28 mouse cellular contexts compared by ENCODE assay signal in the genomic region with DNA sequence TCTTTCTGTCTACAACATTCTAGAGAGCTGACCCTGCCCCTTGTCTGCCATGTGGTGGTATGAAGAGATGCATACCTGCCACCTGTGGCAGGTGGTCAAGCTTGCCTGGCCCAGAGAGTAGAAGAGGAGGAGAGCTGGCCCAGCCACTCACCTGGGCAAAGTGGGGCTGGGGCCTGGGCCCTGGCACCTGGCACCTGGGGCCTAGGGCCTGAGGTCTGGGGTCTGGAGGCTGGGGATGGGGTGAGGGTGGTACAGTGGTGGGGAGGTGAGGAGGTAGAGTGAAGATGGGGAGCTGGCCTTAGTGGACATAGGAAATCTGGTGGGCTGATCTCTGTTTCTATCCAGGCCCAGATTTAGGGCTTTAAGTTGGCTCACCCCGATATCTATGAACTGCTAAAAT.
A peak's percentile ranks its signal among the peaks of the same experiment; 100 is the strongest.
DNase-seq lines count a peak whose midpoint lies in the region; ATAC-seq lines count a peak whose summit lies in the region.
"Had no signal": no experiment of that assay in that cellular context is flagged by ENCODE, and none has a peak within 500 bp of the region (broad histone marks: within the 10 kb centered on the region; RNA-seq: fewer than 3 reads in every experiment).

No protein-coding gene starts in this region.

- no peaks in the 10 kb centered on the region for H3K36me3 ChIP-seq in embryonic facial prominence, embryonic 11.5 days (replicated peaks; ENCODE audit: control insufficient read depth, insufficient read depth, low read depth, low read length)
- H3K36me3 ChIP-seq in embryonic facial prominence, embryonic 10.5 days (replicated peaks) = no peaks in the 10 kb centered on the region
- H3K36me3 ChIP-seq in hindbrain, embryonic 15.5 days = no peaks in the 10 kb centered on the region
- H3K36me3 ChIP-seq in hindbrain, embryonic 14.5 days (replicated peaks; ENCODE audit: control insufficient read depth, insufficient read depth) = no peaks in the 10 kb centered on the region
- H3K36me3 ChIP-seq in midbrain, embryonic 11.5 days (ENCODE audit: control insufficient read depth, insufficient read depth, low read length) = no peaks in the 10 kb centered on the region
- H3K36me3 ChIP-seq in midbrain, embryonic 10.5 days = no peaks in the 10 kb centered on the region
- H3K36me3 ChIP-seq in embryonic facial prominence, embryonic 13.5 days = no peaks in the 10 kb centered on the region
- H3K36me3 ChIP-seq: G1E; heart, embryonic 10.5 days; heart, embryonic 13.5 days; hindbrain, embryonic 13.5 days had no signal

- no peak for DNase-seq in embryonic facial prominence, embryonic 11.5 days (ENCODE audit: low spot score)
- no peak for DNase-seq in embryonic facial prominence, embryonic 10.5 days (ENCODE audit: low spot score)
- DNase-seq in hindbrain, embryonic 14.5 days (ENCODE audit: low spot score) = no peak
- no peak for DNase-seq in midbrain, embryonic 11.5 days (ENCODE audit: low spot score, missing footprints)
- no peak for DNase-seq in midbrain, embryonic 10.5 days (ENCODE audit: low spot score)
- DNase-seq in right cerebral cortex, adult 18-20 months = no peak
- DNase-seq: adrenal gland, postnatal 10 days; adrenal gland, postnatal 36 days; cerebellum, adult 18-20 months; cerebellum, adult 9-10 months; cerebellum, postnatal 14 days; forebrain, postnatal 0 days; gastrocnemius, adult 2 months; gastrocnemius, postnatal 14 days; heart, adult 18-20 months; heart, postnatal 14 days; heart, postnatal 4 days had no signal

- 0 out of 2 replicates have a peak, but pooled peaks have one; percentile 9 for ATAC-seq in embryonic facial prominence, embryonic 11.5 days (replicated peaks; ENCODE audit: insufficient number of reproducible peaks, low FRiP score, low TSS enrichment, low read depth)
- peak; percentile 68; the same call in 1 of the 2 replicates for ATAC-seq in hindbrain, embryonic 15.5 days (ENCODE audit: low FRiP score, low read depth)
- no peak for ATAC-seq in hindbrain, embryonic 14.5 days (ENCODE audit: low FRiP score)
- ATAC-seq in midbrain, embryonic 11.5 days (ENCODE audit: low FRiP score) = peak; percentile 33; the same call in 1 of the 2 replicates
- 0 out of 2 replicates have a peak, but pooled peaks have one; percentile 10 for ATAC-seq in embryonic facial prominence, embryonic 13.5 days (ENCODE audit: insufficient number of reproducible peaks, insufficient read depth, low FRiP score, low TSS enrichment, low read depth)
- ATAC-seq: forebrain, embryonic 14.5 days; forebrain, postnatal 0 days; inflammation-experienced regulatory T-cells, adult 6 months; intestine, embryonic 16.5 days; Patski had no signal

- no peak overlapping the region for H3K9ac ChIP-seq in embryonic facial prominence, embryonic 11.5 days (replicated peaks; ENCODE audit: low read length)
- no peak overlapping the region for H3K9ac ChIP-seq in hindbrain, embryonic 15.5 days
- no peak overlapping the region for H3K9ac ChIP-seq in hindbrain, embryonic 14.5 days
- no peak overlapping the region for H3K9ac ChIP-seq in midbrain, embryonic 11.5 days (ENCODE audit: low read length)
- no peak overlapping the region for H3K9ac ChIP-seq in embryonic facial prominence, embryonic 13.5 days
- H3K9ac ChIP-seq: forebrain, postnatal 0 days; heart, embryonic 13.5 days; hindbrain, embryonic 13.5 days had no signal

- 92% methylated on average over 1 of the region's 1 CpGs for WGBS in embryonic facial prominence, embryonic 11.5 days
- 88% methylated on average over 1 of the region's 1 CpGs for WGBS in embryonic facial prominence, embryonic 10.5 days
- WGBS in hindbrain, embryonic 15.5 days = 100% methylated on average over 1 of the region's 1 CpGs
- WGBS in hindbrain, embryonic 14.5 days = 83% methylated on average over 1 of the region's 1 CpGs
- 95% methylated on average over 1 of the region's 1 CpGs for WGBS in midbrain, embryonic 11.5 days
- 84% methylated on average over 1 of the region's 1 CpGs for WGBS in midbrain, embryonic 10.5 days
- 81% methylated on average over 1 of the region's 1 CpGs for WGBS in embryonic facial prominence, embryonic 13.5 days

- no peak overlapping the region for H3K27ac ChIP-seq in embryonic facial prominence, embryonic 11.5 days (replicated peaks; ENCODE audit: low read depth, low read length)
- H3K27ac ChIP-seq in embryonic facial prominence, embryonic 10.5 days (replicated peaks) = no peak overlapping the region
- no peak overlapping the region for H3K27ac ChIP-seq in hindbrain, embryonic 15.5 days (replicated peaks)
- no peak overlapping the region for H3K27ac ChIP-seq in hindbrain, embryonic 14.5 days
- H3K27ac ChIP-seq in midbrain, embryonic 11.5 days (ENCODE audit: low read depth, low read length) = no peak overlapping the region
- no peak overlapping the region for H3K27ac ChIP-seq in midbrain, embryonic 10.5 days (replicated peaks)
- no peak overlapping the region for H3K27ac ChIP-seq in embryonic facial prominence, embryonic 13.5 days
- H3K27ac ChIP-seq: gastrocnemius, adult 2 months; heart, embryonic 10.5 days; heart, embryonic 13.5 days; hindbrain, embryonic 13.5 days had no signal

- H3K9me3 ChIP-seq in embryonic facial prominence, embryonic 11.5 days (replicated peaks; ENCODE audit: control insufficient read depth, low read length) = no peaks in the 10 kb centered on the region
- no peaks in the 10 kb centered on the region for H3K9me3 ChIP-seq in embryonic facial prominence, embryonic 10.5 days
- no peaks in the 10 kb centered on the region for H3K9me3 ChIP-seq in hindbrain, embryonic 15.5 days
- H3K9me3 ChIP-seq in hindbrain, embryonic 14.5 days (ENCODE audit: control insufficient read depth, low read length) = no peaks in the 10 kb centered on the region
- H3K9me3 ChIP-seq in midbrain, embryonic 11.5 days (ENCODE audit: control insufficient read depth, low read length) = no peaks in the 10 kb centered on the region
- H3K9me3 ChIP-seq in midbrain, embryonic 10.5 days (replicated peaks) = no peaks in the 10 kb centered on the region
- H3K9me3 ChIP-seq in embryonic facial prominence, embryonic 13.5 days = no peaks in the 10 kb centered on the region
- H3K9me3 ChIP-seq: G1E; heart, embryonic 10.5 days; heart, embryonic 13.5 days; hindbrain, embryonic 13.5 days had no signal

- no peak overlapping the region for H3K4me3 ChIP-seq in embryonic facial prominence, embryonic 11.5 days (ENCODE audit: low read depth, low read length)
- no peak overlapping the region for H3K4me3 ChIP-seq in embryonic facial prominence, embryonic 10.5 days
- no peak overlapping the region for H3K4me3 ChIP-seq in hindbrain, embryonic 15.5 days
- H3K4me3 ChIP-seq in hindbrain, embryonic 14.5 days (replicated peaks; ENCODE audit: low read length) = no peak overlapping the region
- no peak overlapping the region for H3K4me3 ChIP-seq in midbrain, embryonic 11.5 days (ENCODE audit: low read depth, low read length)
- no peak overlapping the region for H3K4me3 ChIP-seq in midbrain, embryonic 10.5 days
- no peak overlapping the region for H3K4me3 ChIP-seq in embryonic facial prominence, embryonic 13.5 days
- H3K4me3 ChIP-seq: gastrocnemius, adult 2 months; heart, embryonic 10.5 days; heart, embryonic 13.5 days; hindbrain, embryonic 13.5 days had no signal

- H3K4me1 ChIP-seq in embryonic facial prominence, embryonic 11.5 days (ENCODE audit: control insufficient read depth, insufficient read depth, low read length) = no peaks in the 10 kb centered on the region
- no peaks in the 10 kb centered on the region for H3K4me1 ChIP-seq in embryonic facial prominence, embryonic 10.5 days
- H3K4me1 ChIP-seq in hindbrain, embryonic 15.5 days (replicated peaks) = no peaks in the 10 kb centered on the region
- H3K4me1 ChIP-seq in hindbrain, embryonic 14.5 days (replicated peaks; ENCODE audit: control insufficient read depth, insufficient read depth, low read length) = no peaks in the 10 kb centered on the region
- 0 out of 2 replicates have a peak, but pooled peaks cover 2% of the 10 kb centered on the region for H3K4me1 ChIP-seq in midbrain, embryonic 11.5 days (ENCODE audit: control insufficient read depth, insufficient read depth, low read length)
- H3K4me1 ChIP-seq in midbrain, embryonic 10.5 days = peaks cover 8% of the 10 kb centered on the region
- H3K4me1 ChIP-seq in embryonic facial prominence, embryonic 13.5 days = no peaks in the 10 kb centered on the region
- H3K4me1 ChIP-seq: heart, embryonic 10.5 days; heart, embryonic 13.5 days; hindbrain, embryonic 13.5 days had no signal

- no peak overlapping the region for H3K4me2 ChIP-seq in embryonic facial prominence, embryonic 11.5 days (ENCODE audit: low read depth, low read length)
- H3K4me2 ChIP-seq in hindbrain, embryonic 15.5 days = no peak overlapping the region
- no peak overlapping the region for H3K4me2 ChIP-seq in hindbrain, embryonic 14.5 days (replicated peaks)
- H3K4me2 ChIP-seq in midbrain, embryonic 11.5 days = no peak overlapping the region
- no peak overlapping the region for H3K4me2 ChIP-seq in embryonic facial prominence, embryonic 13.5 days
- H3K4me2 ChIP-seq: heart, embryonic 13.5 days; hindbrain, embryonic 13.5 days had no signal

- H3K27me3 ChIP-seq in embryonic facial prominence, embryonic 11.5 days (ENCODE audit: control insufficient read depth, insufficient read depth, low read length) = no peaks in the 10 kb centered on the region
- no peaks in the 10 kb centered on the region for H3K27me3 ChIP-seq in embryonic facial prominence, embryonic 10.5 days (replicated peaks; ENCODE audit: low read depth, poor library complexity, severe bottlenecking)
- no peaks in the 10 kb centered on the region for H3K27me3 ChIP-seq in hindbrain, embryonic 15.5 days
- no peaks in the 10 kb centered on the region for H3K27me3 ChIP-seq in hindbrain, embryonic 14.5 days (ENCODE audit: control insufficient read depth, insufficient read depth, low read length)
- no peaks in the 10 kb centered on the region for H3K27me3 ChIP-seq in midbrain, embryonic 11.5 days (ENCODE audit: control insufficient read depth, insufficient read depth, low read length)
- H3K27me3 ChIP-seq in midbrain, embryonic 10.5 days (ENCODE audit: low read depth, poor library complexity, severe bottlenecking) = no peaks in the 10 kb centered on the region
- H3K27me3 ChIP-seq in embryonic facial prominence, embryonic 13.5 days = no peaks in the 10 kb centered on the region
- H3K27me3 ChIP-seq: CH12.LX; heart, embryonic 13.5 days; hindbrain, embryonic 13.5 days; Patski had no signal
